Mouse (Mus musculus) megakaryocyte, embryonic 14.5 days (primary cell): ENCODE measurements around the gene Pygm. TPM values are rescaled to one million over a fixed set of nuclear protein-coding genes. Genes with fewer than 3 reads are reported as not detected.

Experiments used
- H3K27me3 ChIP-seq: replicated peaks from 2 replicates; pipeline ENCODE3; 2012; ENCODE audit warnings: inconsistent platforms
- H3K36me3 ChIP-seq: replicated peaks from 2 replicates; pipeline ENCODE3; 2012; ENCODE audit warnings: low read length, inconsistent platforms, mixed read lengths
- H3K4me1 ChIP-seq: 2 replicates; pipeline ENCODE4 v1.6.1; 2012; ENCODE audit warnings: inconsistent platforms
- H3K4me3 ChIP-seq: replicated peaks from 2 replicates; pipeline ENCODE3; 2012; ENCODE audit warnings: moderate library complexity, mild to moderate bottlenecking, inconsistent platforms
- H3K9me3 ChIP-seq: 2 replicates; pipeline ENCODE4 v1.6.1; 2012; ENCODE audit warnings: inconsistent platforms
- FLI1 ChIP-seq: IDR thresholded peaks from 2 replicates; pipeline ENCODE4 v1.6.1; 2012; ENCODE audit warnings: low read length, inconsistent platforms, mixed read lengths
- GATA1 ChIP-seq: IDR thresholded peaks from 3 replicates; pipeline ENCODE4 v1.6.1; 2012; ENCODE audit warnings: mixed read lengths, low read length, inconsistent platforms, borderline replicate concordance
- polyA plus RNA-seq: library from polyadenylated mRNA; stranded (reverse); fragments of >175 nt; gene quantifications from 2 replicates; pipeline ENCODE4 v1.2.3, GENCODE M21; 2012; ENCODE audit warnings: low replicate concordance; ENCODE audit not compliant: insufficient read depth

Pygm gene
- polyA plus RNA-seq, 1 experiment = 3.6 TPM

- Histone ChIP-seq H3K9me3 (no peaks in the 10 kb centered on the region), H3K4me1 (peaks cover 73% of the 10 kb centered on the region), H3K36me3 (peaks cover 34% of the 10 kb centered on the region), H3K4me3 (no peak overlapping the region), H3K27me3 (peaks cover 23% of the 10 kb centered on the region)
- no peak for TF ChIP-seq GATA1
- TF ChIP-seq FLI1 = no peak
Observed at GRCm38 (mm10) chr19:6383470-6383869, 729 bp upstream of the Pygm start.

GRCm38 (mm10) chr19:6384954-6385353, 755 bp downstream of the Pygm start:
- Histone ChIP-seq H3K36me3 (peaks cover 34% of the 10 kb centered on the region), H3K4me1 (peaks cover 79% of the 10 kb centered on the region), H3K27me3 (peaks cover 38% of the 10 kb centered on the region), H3K9me3 (no peaks in the 10 kb centered on the region), H3K4me3 (peak overlapping the region; percentile 20)
- TF ChIP-seq GATA1 (no peak), FLI1 (no peak)

GRCm38 (mm10) chr19:6385419-6385818, 1.2 kb downstream of the Pygm start:
- no peak overlapping the region for H3K4me3 ChIP-seq
- H3K27me3 ChIP-seq = peaks cover 41% of the 10 kb centered on the region
- H3K9me3 ChIP-seq = no peaks in the 10 kb centered on the region
- TF ChIP-seq GATA1 = no peak
- TF ChIP-seq FLI1 = no peak
- peaks cover 82% of the 10 kb centered on the region for H3K4me1 ChIP-seq
- H3K36me3 ChIP-seq = peaks cover 35% of the 10 kb centered on the region

- Histone ChIP-seq H3K4me1 (peaks cover 82% of the 10 kb centered on the region), H3K27me3 (peaks cover 45% of the 10 kb centered on the region), H3K4me3 (no peak overlapping the region), H3K36me3 (peaks cover 35% of the 10 kb centered on the region), H3K9me3 (no peaks in the 10 kb centered on the region)
- no peak for TF ChIP-seq FLI1
- no peak for TF ChIP-seq GATA1
Observed at GRCm38 (mm10) chr19:6385821-6386220, 1.6 kb downstream of the Pygm start.

GRCm38 (mm10) chr19:6386234-6386633, 2.0 kb downstream of the Pygm start:
- Histone ChIP-seq H3K36me3 (peaks cover 35% of the 10 kb centered on the region), H3K9me3 (no peaks in the 10 kb centered on the region), H3K4me1 (peaks cover 82% of the 10 kb centered on the region), H3K4me3 (no peak overlapping the region), H3K27me3 (peaks cover 48% of the 10 kb centered on the region)
- TF ChIP-seq GATA1 (no peak), FLI1 (no peak)

GRCm38 (mm10) chr19:6388006-6388405, 3.8 kb downstream of the Pygm start:
- H3K4me1 ChIP-seq = peaks cover 81% of the 10 kb centered on the region
- peaks cover 45% of the 10 kb centered on the region for H3K36me3 ChIP-seq
- H3K27me3 ChIP-seq = peaks cover 49% of the 10 kb centered on the region
- no peaks in the 10 kb centered on the region for H3K9me3 ChIP-seq
- no peak for TF ChIP-seq GATA1
- TF ChIP-seq FLI1 = no peak
- no peak overlapping the region for H3K4me3 ChIP-seq

- Histone ChIP-seq H3K9me3 (no peaks in the 10 kb centered on the region), H3K27me3 (peaks cover 49% of the 10 kb centered on the region), H3K4me3 (peak overlapping the region; percentile 85), H3K4me1 (peaks cover 70% of the 10 kb centered on the region), H3K36me3 (peaks cover 52% of the 10 kb centered on the region)
- TF ChIP-seq GATA1 = no peak
- no peak for TF ChIP-seq FLI1
Observed at GRCm38 (mm10) chr19:6389803-6390202, 5.6 kb downstream of the Pygm start.

GRCm38 (mm10) chr19:6390251-6390650, 6.1 kb downstream of the Pygm start:
- Histone ChIP-seq H3K36me3 (peaks cover 52% of the 10 kb centered on the region), H3K27me3 (peaks cover 49% of the 10 kb centered on the region), H3K9me3 (no peaks in the 10 kb centered on the region), H3K4me3 (no peak overlapping the region), H3K4me1 (peaks cover 65% of the 10 kb centered on the region)
- TF ChIP-seq FLI1 (no peak), GATA1 (no peak)

GRCm38 (mm10) chr19:6392743-6393393, 8.7 kb downstream of the Pygm start:
- Histone ChIP-seq H3K36me3 (peaks cover 48% of the 10 kb centered on the region), H3K9me3 (no peaks in the 10 kb centered on the region), H3K27me3 (peaks cover 41% of the 10 kb centered on the region), H3K4me1 (peaks cover 57% of the 10 kb centered on the region), H3K4me3 (no peak overlapping the region)
- TF ChIP-seq FLI1 = no peak
- TF ChIP-seq GATA1 = no peak

GRCm38 (mm10) chr19:6393637-6394036, 9.4 kb downstream of the Pygm start:
- no peak overlapping the region for H3K4me3 ChIP-seq
- peaks cover 45% of the 10 kb centered on the region for H3K36me3 ChIP-seq
- no peaks in the 10 kb centered on the region for H3K9me3 ChIP-seq
- H3K4me1 ChIP-seq = peaks cover 61% of the 10 kb centered on the region
- TF ChIP-seq GATA1 = no peak
- TF ChIP-seq FLI1 = no peak
- peaks cover 35% of the 10 kb centered on the region for H3K27me3 ChIP-seq

GRCm38 (mm10) chr19:6396237-6396636, 12.0 kb downstream of the Pygm start:
- Histone ChIP-seq H3K4me3 (no peak overlapping the region), H3K9me3 (no peaks in the 10 kb centered on the region), H3K4me1 (peaks cover 59% of the 10 kb centered on the region), H3K27me3 (peaks cover 28% of the 10 kb centered on the region), H3K36me3 (peaks cover 20% of the 10 kb centered on the region)
- TF ChIP-seq GATA1 = no peak
- no peak for TF ChIP-seq FLI1
